Mouse (Mus musculus) C2C12 (cell line): ENCODE measurements around the gene Ech1.

Source experiments
- CEBPB ChIP-seq: IDR thresholded peaks from one replicate; pipeline ENCODE4 v1.6.1; 2011; ENCODE audit warnings: low read depth, mild to moderate bottlenecking, control low read depth, moderate library complexity
- CTCF ChIP-seq: IDR thresholded peaks from one replicate; pipeline ENCODE4 v1.5.1; 2011; ENCODE audit not compliant: control insufficient read depth, insufficient read depth, insufficient read length
- MYOG ChIP-seq: IDR thresholded peaks from one replicate; pipeline ENCODE4 v1.6.1; 2011; ENCODE audit not compliant: control insufficient read depth, insufficient read length; ENCODE audit errors: extremely low read depth
- USF1 ChIP-seq: IDR thresholded peaks from one replicate; pipeline ENCODE4 v1.6.1; 2011; ENCODE audit warnings: low read depth, mild to moderate bottlenecking, control low read depth, moderate library complexity

DNA sequence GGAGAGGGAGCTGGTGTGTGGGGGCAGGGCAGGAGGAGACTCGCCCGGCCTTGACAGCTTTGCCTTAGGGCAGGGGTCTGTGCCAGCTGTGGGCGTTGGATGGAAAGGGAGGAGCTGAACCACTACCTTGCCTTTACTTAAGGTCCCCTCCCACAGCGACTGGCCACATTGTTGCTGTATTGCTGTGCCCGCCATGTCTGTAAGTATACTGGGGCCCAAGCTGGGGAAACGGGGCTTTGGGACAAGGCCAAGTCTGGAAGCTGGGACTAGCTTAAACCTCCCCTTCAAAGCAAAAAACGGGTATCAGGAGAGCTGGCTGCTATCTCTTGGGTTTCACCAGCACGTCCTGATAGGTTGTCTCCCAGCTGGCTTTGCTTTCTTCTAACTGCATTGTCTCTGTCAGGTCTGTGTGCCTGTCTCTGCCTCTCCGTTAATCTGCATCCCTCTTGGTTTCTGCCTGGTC is 39.3 kb downstream of the Ech1 start:
- TF ChIP-seq CTCF (no peak), MYOG (no peak), USF1 (no peak), CEBPB (no peak)
